Mouse (Mus musculus) MEL (cell line): ENCODE measurements around the gene Mapk8ip1. TPM values are rescaled to one million over a fixed set of nuclear protein-coding genes. Genes with fewer than 3 reads are reported as not detected.

Experiments used
- DNase-seq: peaks from one replicate; pipeline ENCODE4 v3.0.0; 2011; ENCODE audit warnings: low read depth, low spot score
- H3K27ac ChIP-seq: 2 replicates; pipeline ENCODE4 v1.5.1; 2012; ENCODE audit warnings: low read depth, mild to moderate bottlenecking, control low read depth, low read length, moderate library complexity; ENCODE audit not compliant: control insufficient read depth
- H3K27me3 ChIP-seq, 2 experiments: fragments of 150-350 bp in 1 of 2; sonication (generic) in 1 of 2; 2 replicates each; pipeline ENCODE4 v1.6.1; 2012; ENCODE audit warnings: low read length in 2 of 2, mild to moderate bottlenecking in 2 of 2, improper control_type of control experiment in 1 of 2, moderate library complexity in 1 of 2; ENCODE audit not compliant: insufficient read depth in 2 of 2, control insufficient read depth in 1 of 2
- H3K36me3 ChIP-seq, 2 experiments: 2 replicates each; pipeline ENCODE4 v1.6.1; 2012 to 2014; ENCODE audit warnings: low read length in 2 of 2, improper control_type of control experiment in 1 of 2, inconsistent platforms in 1 of 2, mild to moderate bottlenecking in 1 of 2; ENCODE audit not compliant: insufficient read depth in 2 of 2, control insufficient read depth in 1 of 2
- H3K4me1 ChIP-seq, 2 experiments: fragments of 150-350 bp in 1 of 2; sonication (generic) in 1 of 2; 2 replicates each; pipeline ENCODE4 v1.6.1; 2012; ENCODE audit warnings: low read length in 2 of 2, improper control_type of control experiment in 1 of 2, mild to moderate bottlenecking in 1 of 2; ENCODE audit not compliant: insufficient read depth in 2 of 2, control insufficient read depth in 1 of 2
- H3K4me3 ChIP-seq, 2 experiments: fragments of 150-350 bp in 1 of 2; sonication (generic) in 1 of 2; 2 replicates each; pipeline ENCODE4 v1.5.1; 2012; ENCODE audit warnings: low read depth in 2 of 2, low read length in 2 of 2, mild to moderate bottlenecking in 2 of 2, moderate library complexity in 2 of 2, control low read depth in 1 of 2, improper control_type of control experiment in 1 of 2; ENCODE audit not compliant: control insufficient read depth in 1 of 2, insufficient read depth in 1 of 2
- H3K79me2 ChIP-seq: 2 replicates; pipeline ENCODE4 v1.6.1; 2012; ENCODE audit warnings: mild to moderate bottlenecking, low read length, moderate library complexity; ENCODE audit not compliant: control insufficient read depth, poor library complexity, insufficient read depth
- H3K9ac ChIP-seq: 2 replicates; pipeline ENCODE4 v1.6.1; 2012; ENCODE audit warnings: low read depth, mild to moderate bottlenecking, control low read depth, low read length, moderate library complexity; ENCODE audit not compliant: control insufficient read depth, poor library complexity, severe bottlenecking
- H3K9me3 ChIP-seq: fragments of 150-350 bp; sonication (generic); replicated peaks from 2 replicates; pipeline ENCODE4 v1.6.1; 2012; ENCODE audit warnings: mild to moderate bottlenecking, low read length, improper control_type of control experiment, moderate library complexity; ENCODE audit not compliant: insufficient read depth
- BHLHE40 ChIP-seq: IDR thresholded peaks from 2 replicates; pipeline ENCODE4 v1.6.1; 2012; ENCODE audit warnings: low read depth, mild to moderate bottlenecking, inconsistent platforms, low read length, improper control_type of control experiment, borderline replicate concordance
- CHD1 ChIP-seq: IDR thresholded peaks from 2 replicates; pipeline ENCODE4 v1.6.1; 2012; ENCODE audit warnings: low read depth, mild to moderate bottlenecking, inconsistent platforms, low read length, improper control_type of control experiment
- CHD2 ChIP-seq: IDR thresholded peaks from 2 replicates; pipeline ENCODE4 v1.6.1; 2011; ENCODE audit warnings: low read length, improper control_type of control experiment
- CTCF ChIP-seq, 3 experiments: IDR thresholded peaks in 2 of 3; conservative IDR thresholded peaks in 1 of 3; 2 replicates each; pipeline ENCODE4 v1.5.1; 2011 to 2012; ENCODE audit warnings: low read length in 3 of 3, low read depth in 2 of 3, mild to moderate bottlenecking in 2 of 3, improper control_type of control experiment in 1 of 3, inconsistent platforms in 1 of 3, mixed read lengths in 1 of 3, moderate library complexity in 1 of 3; ENCODE audit not compliant: control insufficient read depth in 1 of 3, insufficient read depth in 1 of 3, poor library complexity in 1 of 3, severe bottlenecking in 1 of 3
- ELF1 ChIP-seq: IDR thresholded peaks from 2 replicates; pipeline ENCODE4 v1.6.1; 2014; ENCODE audit warnings: low read depth, mild to moderate bottlenecking, inconsistent platforms, low read length, improper control_type of control experiment, moderate library complexity
- EP300 ChIP-seq, 2 experiments: IDR thresholded peaks; 2 replicates each; pipeline ENCODE4 v1.6.1; 2011; ENCODE audit warnings: improper control_type of control experiment in 2 of 2, low read length in 2 of 2, low read depth in 1 of 2, mild to moderate bottlenecking in 1 of 2
- ETS1 ChIP-seq: IDR thresholded peaks from 2 replicates; pipeline ENCODE4 v1.6.1; 2012; ENCODE audit warnings: low read depth, mild to moderate bottlenecking, inconsistent platforms, low read length, improper control_type of control experiment, moderate library complexity
- GABPA ChIP-seq: IDR thresholded peaks from 2 replicates; pipeline ENCODE4 v1.6.1; 2012; ENCODE audit warnings: low read depth, mild to moderate bottlenecking, inconsistent platforms, low read length, improper control_type of control experiment, moderate library complexity
- GATA1 ChIP-seq: IDR thresholded peaks from 2 replicates; pipeline ENCODE4 v1.6.1; 2011; ENCODE audit warnings: low read depth, low read length, improper control_type of control experiment
- MAX ChIP-seq: IDR thresholded peaks from 2 replicates; pipeline ENCODE4 v1.6.1; 2011; ENCODE audit warnings: low read length, improper control_type of control experiment
- MEF2A ChIP-seq: IDR thresholded peaks from 2 replicates; pipeline ENCODE4 v1.6.1; 2014; ENCODE audit warnings: low read depth, mild to moderate bottlenecking, inconsistent platforms, low read length, improper control_type of control experiment; ENCODE audit not compliant: poor library complexity, insufficient replicate concordance, severe bottlenecking; ENCODE audit errors: extremely low read depth
- MYB ChIP-seq: IDR thresholded peaks from 2 replicates; pipeline ENCODE4 v1.6.1; 2011; ENCODE audit warnings: mild to moderate bottlenecking, low read depth, low read length, improper control_type of control experiment
- NELFE ChIP-seq: IDR thresholded peaks from 2 replicates; pipeline ENCODE4 v1.6.1; 2011; ENCODE audit warnings: low read depth, low read length, improper control_type of control experiment
- NRF1 ChIP-seq: IDR thresholded peaks from 2 replicates; pipeline ENCODE4 v1.6.1; 2014; ENCODE audit warnings: low read depth, mild to moderate bottlenecking, inconsistent platforms, low read length, improper control_type of control experiment, moderate library complexity; ENCODE audit not compliant: poor library complexity, insufficient read depth, severe bottlenecking
- POLR2A ChIP-seq, 2 experiments: IDR thresholded peaks; 2 replicates each; pipeline ENCODE4 v1.6.1; 2011 to 2012; ENCODE audit warnings: low read length in 2 of 2, mild to moderate bottlenecking in 2 of 2, control low read depth in 1 of 2, improper control_type of control experiment in 1 of 2, low read depth in 1 of 2, moderate library complexity in 1 of 2; ENCODE audit not compliant: control insufficient read depth in 1 of 2, insufficient read depth in 1 of 2, poor library complexity in 1 of 2
- POLR2AphosphoS2 ChIP-seq: IDR thresholded peaks from 2 replicates; pipeline ENCODE4 v1.6.1; 2011; ENCODE audit warnings: low read length, improper control_type of control experiment
- RAD21 ChIP-seq: IDR thresholded peaks from 2 replicates; pipeline ENCODE4 v1.6.1; 2011; ENCODE audit warnings: mild to moderate bottlenecking, low read depth, low read length, improper control_type of control experiment
- RCOR1 ChIP-seq: IDR thresholded peaks from 2 replicates; pipeline ENCODE4 v1.6.1; 2012; ENCODE audit warnings: low read depth, mild to moderate bottlenecking, inconsistent platforms, low read length, improper control_type of control experiment
- TBP ChIP-seq: IDR thresholded peaks from 2 replicates; pipeline ENCODE4 v1.8.0; 2011; ENCODE audit warnings: low read depth, low read length, improper control_type of control experiment
- TCF12 ChIP-seq: IDR thresholded peaks from 2 replicates; pipeline ENCODE4 v1.6.1; 2014; ENCODE audit warnings: low read depth, mild to moderate bottlenecking, inconsistent platforms, low read length, improper control_type of control experiment, moderate library complexity
- UBTF ChIP-seq: IDR thresholded peaks from 2 replicates; pipeline ENCODE4 v1.6.1; 2012; ENCODE audit warnings: low read depth, mild to moderate bottlenecking, inconsistent platforms, low read length, improper control_type of control experiment, moderate library complexity, borderline replicate concordance; ENCODE audit not compliant: insufficient read depth
- ZKSCAN1 ChIP-seq: IDR thresholded peaks from 2 replicates; pipeline ENCODE4 v1.6.1; 2012; ENCODE audit warnings: low read depth, mild to moderate bottlenecking, inconsistent platforms, low read length, improper control_type of control experiment, moderate library complexity
- ZMIZ1 ChIP-seq: IDR thresholded peaks from 2 replicates; pipeline ENCODE4 v1.6.1; 2012; ENCODE audit warnings: low read depth, mild to moderate bottlenecking, inconsistent platforms, low read length, improper control_type of control experiment, moderate library complexity
- ZNF384 ChIP-seq: IDR thresholded peaks from 2 replicates; pipeline ENCODE4 v1.6.1; 2012; ENCODE audit warnings: low read depth, mild to moderate bottlenecking, inconsistent platforms, low read length, improper control_type of control experiment
- polyA plus RNA-seq, 2 experiments: library from polyadenylated mRNA; stranded (reverse) in 1 of 2; unstranded in 1 of 2; fragments of >175 nt in 1 of 2; fragments of >200 nt in 1 of 2; gene quantifications; 2 replicates each; pipeline versions ENCODE4 v1.2.1 to v1.2.4; 2012; ENCODE audit warnings: low replicate concordance in 2 of 2, low read depth in 1 of 2; ENCODE audit not compliant: insufficient read length in 2 of 2, insufficient read depth in 1 of 2, missing spikeins in 1 of 2
- total RNA-seq: library from RNA; depleted of rRNA; stranded (reverse); fragments of 300-350 nt; gene quantifications from 2 replicates; pipeline ENCODE4 v1.2.3, GENCODE M21; 2012

Gene Mapk8ip1
- total and polyA plus RNA-seq, 3 experiments: 2.5 to 3.8 TPM; not detected in 1

GRCm38 (mm10) chr2:92390206-92390930, 10.7 kb downstream of the Mapk8ip1 start:
- Histone ChIP-seq H3K4me3 (no peak overlapping the region), H3K36me3 (peaks cover 0 to 11% of the 10 kb centered on the region in 2 experiments; a peak in 2 of 4 replicates), H3K9me3 (no peaks in the 10 kb centered on the region), H3K27me3 (no peaks in the 10 kb centered on the region), H3K4me1 (peaks cover 9 to 21% of the 10 kb centered on the region in 2 experiments), H3K79me2 (no peaks in the 10 kb centered on the region), H3K9ac (no peak overlapping the region), H3K27ac (0 out of 2 replicates have a peak overlapping the region, but pooled peaks have one; percentile 21)
- peak; percentile 49 for DNase-seq
- TF ChIP-seq RAD21 (no peak), BHLHE40 (no peak), RCOR1 (no peak), POLR2AphosphoS2 (no peak), ZMIZ1 (no peak), CHD2 (no peak), ETS1 (0 out of 2 replicates have a peak, but pooled peaks have one; percentile 35), CHD1 (no peak), POLR2A (IDR thresholded peaks at IDR 0.05; ENCODE audit: control insufficient read depth in 1 of 2, insufficient read depth in 1 of 2, low read depth in 1 of 2, low read length in 2 of 2, poor library complexity in 1 of 2) (no peak), TBP (no peak), MAX (no peak), ELF1 (no peak), ZKSCAN1 (no peak), EP300 (IDR thresholded peaks at IDR 0.05; ENCODE audit: low read depth in 1 of 2, low read length in 2 of 2) (peak; percentile 10 to 53; a peak in 2 of 4 replicates), MYB (no peak), UBTF (no peak), GABPA (no peak), MEF2A (no peak), NRF1 (no peak), NELFE (no peak), CTCF (IDR thresholded peaks at IDR 0.05 in 2 of 3, conservative IDR thresholded peaks at IDR 0.05 in 1 of 3; ENCODE audit: control insufficient read depth in 1 of 3, insufficient read depth in 1 of 3, low read depth in 2 of 3, low read length in 3 of 3, poor library complexity in 1 of 3, severe bottlenecking in 1 of 3) (no peak), TCF12 (peak; percentile 61), ZNF384 (no peak), GATA1 (peak; percentile 60)
